In the genomic region with DNA sequence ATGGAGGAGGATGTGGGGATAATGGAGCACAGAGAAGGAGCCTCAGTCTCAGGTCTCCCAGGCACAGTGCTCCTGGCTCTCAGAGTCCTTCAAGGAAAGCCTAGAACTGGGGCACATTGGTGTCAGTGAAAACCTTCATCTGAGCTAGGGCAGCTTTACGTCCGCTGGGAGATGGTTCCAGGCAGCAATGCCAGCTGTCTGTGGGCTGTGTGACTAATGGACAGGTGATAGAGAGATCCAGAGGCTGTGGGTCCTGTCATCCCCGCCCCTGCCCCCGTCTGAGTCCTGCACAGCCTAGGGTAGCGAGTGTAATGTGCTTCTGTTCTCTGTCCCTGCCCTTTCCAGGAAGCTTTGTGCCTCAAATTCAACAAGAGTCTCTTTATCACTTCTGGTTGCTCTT, we compare ENCODE assay signal across 20 mouse cellular contexts. TPM values are rescaled to one million over a fixed set of nuclear protein-coding genes. Genes with fewer than 3 reads are reported as not detected.
"Had no signal": no experiment of that assay in that cellular context is flagged by ENCODE, and none has a peak within 500 bp of the region (broad histone marks: within the 10 kb centered on the region; RNA-seq: fewer than 3 reads in every experiment).

No protein-coding gene starts in this region.

- H3K36me3 ChIP-seq: limb, embryonic 12.5 days; lung, embryonic 15.5 days; midbrain, embryonic 12.5 days; neural tube, embryonic 15.5 days had no signal

- H3K4me1 ChIP-seq: lung, embryonic 15.5 days; midbrain, embryonic 12.5 days; neural tube, embryonic 15.5 days had no signal

- ATAC-seq: inflammation-experienced regulatory T-cells, adult 6 months had no signal

- H3K27ac ChIP-seq: kidney, postnatal 0 days; limb, embryonic 12.5 days; liver, embryonic 13.5 days; lung, embryonic 15.5 days; macrophage; midbrain, embryonic 12.5 days; neural tube, embryonic 15.5 days had no signal

- H3K4me3 ChIP-seq: limb, embryonic 12.5 days; lung, embryonic 15.5 days; megakaryocyte, embryonic 14.5 days; midbrain, embryonic 12.5 days; neural tube, embryonic 15.5 days had no signal

- DNase-seq: kidney, adult 9 months; kidney, postnatal 36 days; liver, embryonic 13.5 days; lung, postnatal 14 days; spleen, adult 18-20 months; thymus, adult 18-20 months; thymus, postnatal 14 days had no signal

- H3K27me3 ChIP-seq: limb, embryonic 12.5 days; liver, embryonic 13.5 days; lung, embryonic 15.5 days; midbrain, embryonic 12.5 days; neural tube, embryonic 15.5 days had no signal

- H3K9me3 ChIP-seq: limb, embryonic 12.5 days; liver, embryonic 13.5 days; lung, embryonic 15.5 days; midbrain, embryonic 12.5 days; neural tube, embryonic 15.5 days had no signal

- H3K9ac ChIP-seq: limb, embryonic 12.5 days; liver, embryonic 13.5 days; lung, embryonic 15.5 days; midbrain, embryonic 12.5 days; neural tube, embryonic 15.5 days had no signal

- H3K4me2 ChIP-seq: limb, embryonic 12.5 days; lung, embryonic 15.5 days; midbrain, embryonic 12.5 days; neural tube, embryonic 15.5 days had no signal

RNA-seq across cellular contexts. Expression of gene Fabp1, which starts 2.3 kb away (rescaled TPM):
- total RNA-seq: layer of hippocampus, adult 18-20 months; layer of hippocampus, postnatal 10 days; left cerebral cortex, postnatal 36 days; midbrain, postnatal 0 days had no signal
- polyA plus RNA-seq: inflammation-experienced regulatory T-cells, adult 6 months; limb, embryonic 12.5 days; macrophage; midbrain, embryonic 12.5 days; midbrain, postnatal 0 days; neural tube, embryonic 11.5 days; neural tube, embryonic 15.5 days had no signal
